Mouse (Mus musculus) intestine, embryonic 15.5 days (tissue): Measurements from ENCODE around the gene Krtap2-4. TPM values are rescaled to one million over a fixed set of nuclear protein-coding genes. Genes with fewer than 3 reads are reported as not detected.
"Not testable (repeated sequence)": the region's sequence is repeated elsewhere in the genome, so short reads cannot be mapped to it uniquely, and the experiment has no call there.

Experiments used
- ATAC-seq: fragments of 200-750 bp; cut with Nextera tagmentation; 2 replicates; pipeline ENCODE4 v1.8.0; 2017; ENCODE audit warnings: moderate TSS enrichment, moderate library complexity
- H3K27ac ChIP-seq: fragments of 300-500 bp; sonication (generic); 2 replicates; pipeline ENCODE4 v1.5.1; 2015; ENCODE audit warnings: mild to moderate bottlenecking, inconsistent platforms
- H3K27me3 ChIP-seq: fragments of 300-500 bp; sonication (generic); replicated peaks from 2 replicates; pipeline ENCODE4 v1.6.1; 2015; ENCODE audit warnings: inconsistent platforms
- H3K36me3 ChIP-seq: fragments of 300-500 bp; sonication (generic); 2 replicates; pipeline ENCODE4 v1.6.1; 2015; ENCODE audit warnings: inconsistent platforms
- H3K4me1 ChIP-seq: fragments of 300-500 bp; sonication (generic); replicated peaks from 2 replicates; pipeline ENCODE4 v1.6.1; 2015; ENCODE audit warnings: inconsistent platforms
- H3K4me2 ChIP-seq: fragments of 300-500 bp; sonication (generic); replicated peaks from 2 replicates; pipeline ENCODE4 v1.6.1; 2015; ENCODE audit warnings: mild to moderate bottlenecking, inconsistent platforms
- H3K4me3 ChIP-seq: fragments of 300-500 bp; sonication (generic); replicated peaks from 2 replicates; pipeline ENCODE4 v1.5.1; 2015; ENCODE audit warnings: inconsistent platforms
- H3K9ac ChIP-seq: fragments of 300-500 bp; sonication (generic); 2 replicates; pipeline ENCODE4 v1.6.1; 2015; ENCODE audit warnings: inconsistent platforms
- H3K9me3 ChIP-seq: fragments of 300-500 bp; sonication (generic); 2 replicates; pipeline ENCODE4 v1.6.1; 2016; ENCODE audit warnings: inconsistent platforms
- WGBS: fragments of 180-500 bp; shearing (Covaris S2); methylation state at CpG from one replicate; pipeline ENCODE4 v1.1.7; 2015; 5-methylcytosine and 5-hydroxymethylcytosine counted together
- polyA plus RNA-seq: library from polyadenylated mRNA; unstranded; fragments of >200 nt; fragmentation: Nextera tagmentation; extraction: Ambion mirVana; gene quantifications from 2 replicates; pipeline ENCODE4 v1.2.1, GENCODE M21; 2015

The Krtap2-4 gene
- polyA plus RNA-seq, 1 experiment from 2014 or later = not detected

DNA sequence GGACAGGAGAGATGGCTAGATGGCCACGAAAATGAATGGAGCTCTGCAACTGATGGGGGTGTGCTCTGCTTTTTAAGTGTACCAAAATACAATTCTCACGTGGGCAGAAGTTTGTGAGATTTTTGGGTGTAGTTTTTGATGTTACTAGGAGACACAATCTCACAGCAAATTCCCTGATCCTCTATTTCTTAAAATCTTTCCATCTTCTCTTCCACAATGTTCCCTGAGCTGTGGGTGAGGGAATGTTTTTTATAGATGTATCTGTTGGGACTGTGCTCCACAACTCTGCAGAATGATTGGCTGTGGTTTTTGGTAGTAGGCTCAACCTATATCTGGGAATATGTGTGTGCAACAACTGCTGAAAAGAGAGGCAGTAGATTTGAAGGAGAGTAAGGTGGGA lies 18.6 kb upstream of the Krtap2-4 start:
- Histone ChIP-seq H3K9ac (no peak overlapping the region), H3K36me3 (no peaks in the 10 kb centered on the region), H3K4me3 (no peak overlapping the region), H3K27me3 (no peaks in the 10 kb centered on the region), H3K4me2 (no peak overlapping the region), H3K4me1 (no peaks in the 10 kb centered on the region), H3K9me3 (no peaks in the 10 kb centered on the region), H3K27ac (no peak overlapping the region)
- ATAC-seq = no peak
- WGBS = 62% methylated on average over 2 of the region's 2 CpGs

DNA sequence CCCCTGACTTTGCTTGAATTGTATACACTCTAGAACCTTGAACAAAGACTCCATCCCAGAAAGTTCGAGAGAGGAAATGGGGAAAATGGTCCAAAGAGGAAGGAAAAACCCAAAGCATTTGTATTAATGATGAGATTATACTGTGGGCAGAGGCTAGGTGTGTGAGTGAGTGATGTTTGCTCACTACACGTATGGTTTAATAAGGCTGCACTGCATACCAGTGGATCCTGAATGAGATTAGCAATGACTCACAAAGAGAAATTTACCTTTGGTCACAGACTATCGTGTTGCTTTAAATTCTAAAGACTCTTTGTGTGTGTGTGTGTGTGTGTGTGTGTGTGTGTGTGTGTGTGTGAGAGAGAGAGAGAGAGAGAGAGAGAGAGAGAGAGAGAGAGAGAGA lies 16.2 kb upstream of the Krtap2-4 start:
- Histone ChIP-seq H3K4me2 (no peak overlapping the region), H3K4me1 (no peaks in the 10 kb centered on the region), H3K36me3 (no peaks in the 10 kb centered on the region), H3K27ac (no peak overlapping the region), H3K27me3 (no peaks in the 10 kb centered on the region), H3K9me3 (no peaks in the 10 kb centered on the region), H3K9ac (no peak overlapping the region), H3K4me3 (no peak overlapping the region)
- WGBS = 62% methylated on average over 3 of the region's 3 CpGs
- ATAC-seq = no peak

DNA sequence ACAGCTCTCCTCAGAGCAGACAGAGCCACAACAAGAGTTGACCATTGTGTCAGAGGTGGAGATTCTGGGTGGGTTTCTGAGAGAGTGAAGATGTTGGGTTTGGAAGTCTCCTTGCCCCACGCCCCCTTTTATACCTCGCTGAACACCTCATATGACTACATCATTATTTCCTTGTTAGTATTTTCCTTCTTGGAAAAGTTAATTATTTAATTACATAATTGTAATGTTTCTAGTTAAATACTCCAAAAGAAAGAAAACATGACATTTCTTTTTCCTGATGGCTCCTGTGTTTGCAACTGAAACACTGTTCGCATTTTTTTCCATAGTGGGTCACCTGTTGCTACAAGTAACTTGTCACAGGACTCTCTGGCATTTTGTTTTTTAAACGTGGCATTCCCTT lies 13.5 kb upstream of the Krtap2-4 start, which contains the start of gene Krtap4-1:
Gene Krtap4-1, minus strand, starts transcription at position 101 of the 400 bp plus-strand sequence.
- no peak within 1 kb of the TSS for H3K4me2 ChIP-seq
- no peaks in the 10 kb centered on the region for H3K36me3 ChIP-seq
- no peaks in the 10 kb centered on the region for H3K9me3 ChIP-seq
- H3K4me3 ChIP-seq = no peak within 1 kb of the TSS
- no peak for ATAC-seq
- H3K27me3 ChIP-seq = no peaks in the 10 kb centered on the region
- H3K27ac ChIP-seq = no peak within 1 kb of the TSS
- H3K4me1 ChIP-seq = no peaks in the 10 kb centered on the region
- H3K9ac ChIP-seq = no peak within 1 kb of the TSS
- WGBS = 83% methylated on average over 4 of the region's 4 CpGs

DNA sequence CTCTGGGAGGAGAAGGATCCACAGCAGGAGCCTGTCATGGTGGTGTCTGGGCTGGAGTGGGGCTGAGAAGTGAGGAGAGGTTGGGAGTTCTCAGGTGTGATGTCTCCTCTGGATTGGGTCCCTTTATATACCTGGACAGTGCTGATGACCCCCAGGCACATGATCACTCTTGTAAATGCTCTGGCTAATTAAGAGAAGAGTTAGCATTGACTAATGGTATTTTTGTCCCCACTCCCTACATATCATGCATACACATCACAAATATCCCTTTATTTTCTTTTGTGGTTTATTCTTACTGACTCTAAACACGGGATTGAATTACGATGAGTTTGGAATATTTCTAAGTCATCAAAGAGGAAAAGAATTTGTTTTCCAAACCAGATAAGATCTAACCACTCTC lies 5.7 kb upstream of the Krtap2-4 start, which contains the start of gene Gm11562:
Gene Gm11562, minus strand, starts transcription at position 101 of the 400 bp plus-strand sequence.
- H3K4me2 ChIP-seq = no peak within 1 kb of the TSS

DNA sequence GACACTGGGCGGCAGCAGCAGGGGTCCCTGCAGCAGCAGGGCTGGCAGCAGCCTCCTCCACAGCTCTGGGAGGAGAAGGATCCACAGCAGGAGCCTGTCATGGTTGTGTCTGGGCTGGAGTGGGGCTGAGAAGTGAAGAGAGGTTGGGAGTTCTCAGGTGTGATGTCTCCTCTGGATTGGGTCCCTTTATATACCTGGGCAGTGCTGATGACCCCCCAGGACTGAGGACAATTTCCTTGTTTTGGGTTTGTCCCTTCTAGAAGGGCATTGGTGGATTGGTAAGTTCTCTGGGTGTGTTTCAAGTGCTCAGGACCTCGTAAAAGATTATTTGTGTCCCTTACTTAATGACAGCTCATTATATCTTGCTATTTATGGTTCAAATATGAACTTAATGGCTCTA lies 4.6 kb downstream of the Krtap2-4 start, which contains the start of gene Gm11937:
Gene Gm11937, minus strand, starts transcription at position 101 of the 400 bp plus-strand sequence.
- not testable (repeated sequence) for H3K4me3 ChIP-seq, H3K4me2 ChIP-seq, H3K27ac ChIP-seq, H3K36me3 ChIP-seq, H3K9ac ChIP-seq, ATAC-seq, H3K27me3 ChIP-seq, H3K9me3 ChIP-seq, H3K4me1 ChIP-seq
- WGBS = 45% methylated on average over 1 of the region's 2 CpGs

More for the DNA sequence above, 5.7 kb upstream of the Krtap2-4 start, which contains the start of gene Gm11562:
- ATAC-seq = no peak
- H3K9ac ChIP-seq = no peak within 1 kb of the TSS
- H3K9me3 ChIP-seq = no peaks in the 10 kb centered on the region
- no peaks in the 10 kb centered on the region for H3K36me3 ChIP-seq
- 74% methylated on average over 2 of the region's 2 CpGs for WGBS
- no peaks in the 10 kb centered on the region for H3K27me3 ChIP-seq
- H3K27ac ChIP-seq = no peak within 1 kb of the TSS
- no peaks in the 10 kb centered on the region for H3K4me1 ChIP-seq
- H3K4me3 ChIP-seq = no peak within 1 kb of the TSS

DNA sequence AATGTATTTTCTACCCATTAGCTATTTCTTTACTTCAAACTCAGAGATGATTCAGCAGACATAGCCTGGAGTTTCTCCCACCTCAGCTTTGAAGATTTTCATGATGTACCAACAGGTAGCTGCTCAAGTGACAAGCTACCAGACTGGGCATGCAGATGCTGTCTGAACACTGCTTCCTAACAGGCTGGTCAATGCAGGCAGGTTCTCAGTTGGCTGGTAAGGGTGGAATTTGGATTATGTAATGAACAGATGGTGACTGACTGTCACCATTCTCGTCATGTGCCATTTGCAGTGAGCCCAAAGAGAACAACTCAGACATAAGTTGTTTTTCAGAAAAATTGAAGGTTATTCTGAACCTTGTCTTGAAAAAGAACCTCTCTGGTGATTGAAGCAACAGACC lies 5.5 kb downstream of the Krtap2-4 start:
- Histone ChIP-seq H3K4me3 (no peak overlapping the region), H3K27ac (no peak overlapping the region), H3K36me3 (no peaks in the 10 kb centered on the region), H3K4me2 (no peak overlapping the region), H3K4me1 (no peaks in the 10 kb centered on the region), H3K9me3 (no peaks in the 10 kb centered on the region), H3K9ac (no peak overlapping the region), H3K27me3 (no peaks in the 10 kb centered on the region)
- WGBS = 71% methylated on average over 1 of the region's 1 CpGs
- no peak for ATAC-seq

DNA sequence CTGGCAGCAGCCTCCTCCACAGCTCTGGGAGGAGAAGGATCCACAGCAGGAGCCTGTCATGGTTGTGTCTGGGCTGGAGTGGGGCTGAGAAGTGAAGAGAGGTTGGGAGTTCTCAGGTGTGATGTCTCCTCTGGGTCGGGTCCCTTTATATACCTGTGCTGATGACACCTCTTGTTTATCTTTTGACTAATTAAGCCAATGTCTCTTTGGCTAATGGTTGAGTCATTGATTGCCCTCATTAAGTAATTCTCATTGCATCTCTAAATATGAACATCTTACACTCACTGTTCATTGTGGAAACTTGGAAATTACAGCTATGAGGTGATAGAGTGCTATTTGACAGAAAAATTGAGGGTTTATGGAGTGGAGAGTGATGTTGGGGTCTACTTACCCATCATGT lies 11.4 kb downstream of the Krtap2-4 start, which contains the start of gene Gm11938:
Gene Gm11938, minus strand, starts transcription at position 101 of the 400 bp plus-strand sequence.
- not testable (repeated sequence) for H3K36me3 ChIP-seq, H3K9me3 ChIP-seq, H3K4me1 ChIP-seq, H3K4me3 ChIP-seq, H3K27ac ChIP-seq, ATAC-seq, H3K9ac ChIP-seq, H3K27me3 ChIP-seq, H3K4me2 ChIP-seq
- 42% methylated on average over 1 of the region's 1 CpGs for WGBS

DNA sequence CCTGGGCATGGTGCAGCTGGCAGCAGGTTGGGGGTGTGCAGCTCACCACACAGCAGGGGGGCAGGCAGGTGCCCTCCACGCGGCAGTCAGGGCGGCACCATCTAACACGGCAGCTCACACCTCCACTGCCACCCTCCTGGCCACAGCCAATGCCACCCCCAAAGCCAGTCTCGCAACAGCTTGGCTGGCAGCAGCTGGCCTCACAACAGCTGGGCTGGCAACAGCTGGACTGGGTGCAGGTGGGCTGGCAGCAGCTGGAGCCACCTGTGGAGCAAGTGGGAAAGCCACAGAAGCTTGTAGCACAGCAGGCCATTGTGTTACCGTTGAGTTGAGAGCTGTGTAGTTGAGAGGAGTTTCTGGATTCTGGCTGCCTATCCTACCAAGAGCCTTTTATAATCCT lies 16.9 kb downstream of the Krtap2-4 start, which contains the start of gene Krtap9-3:
Gene Krtap9-3, minus strand, starts transcription at position 364 of the 400 bp plus-strand sequence.
- WGBS = 77% methylated on average over 6 of the region's 6 CpGs
- H3K4me1 ChIP-seq, H3K4me3 ChIP-seq, H3K4me2 ChIP-seq, H3K9me3 ChIP-seq, H3K27ac ChIP-seq, H3K9ac ChIP-seq, ATAC-seq, H3K36me3 ChIP-seq, H3K27me3 ChIP-seq: not testable (repeated sequence)

DNA sequence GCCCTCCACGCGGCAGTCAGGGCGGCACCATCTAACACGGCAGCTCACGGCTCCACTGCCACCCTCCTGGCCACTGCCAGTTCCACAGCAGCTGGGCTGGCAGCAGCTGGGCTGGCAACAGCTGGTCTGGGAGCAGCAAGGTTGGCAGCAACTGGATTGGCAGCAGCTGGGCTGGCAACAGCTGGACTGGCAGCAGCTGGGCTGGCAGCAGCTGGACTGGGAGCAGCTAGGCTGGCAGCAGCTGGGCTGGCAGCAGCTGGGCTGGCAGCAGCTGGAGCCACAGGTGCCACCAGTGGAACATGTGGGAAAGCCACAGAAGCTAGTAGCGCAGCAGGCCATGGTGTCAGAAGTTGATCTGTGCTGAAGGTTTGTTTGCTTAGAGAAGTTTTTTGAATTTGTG lies 23.7 kb downstream of the Krtap2-4 start, which contains the start of gene Krtap1-3:
Gene Krtap1-3, minus strand, starts transcription at position 359 of the 400 bp plus-strand sequence.
- Histone ChIP-seq H3K9ac (no peak within 1 kb of the TSS), H3K9me3 (no peaks in the 10 kb centered on the region), H3K27me3 (no peaks in the 10 kb centered on the region), H3K4me3 (no peak within 1 kb of the TSS), H3K36me3 (no peaks in the 10 kb centered on the region), H3K27ac (no peak within 1 kb of the TSS), H3K4me2 (no peak within 1 kb of the TSS), H3K4me1 (no peaks in the 10 kb centered on the region)
- ATAC-seq = no peak
- 90% methylated on average over 6 of the region's 6 CpGs for WGBS

DNA sequence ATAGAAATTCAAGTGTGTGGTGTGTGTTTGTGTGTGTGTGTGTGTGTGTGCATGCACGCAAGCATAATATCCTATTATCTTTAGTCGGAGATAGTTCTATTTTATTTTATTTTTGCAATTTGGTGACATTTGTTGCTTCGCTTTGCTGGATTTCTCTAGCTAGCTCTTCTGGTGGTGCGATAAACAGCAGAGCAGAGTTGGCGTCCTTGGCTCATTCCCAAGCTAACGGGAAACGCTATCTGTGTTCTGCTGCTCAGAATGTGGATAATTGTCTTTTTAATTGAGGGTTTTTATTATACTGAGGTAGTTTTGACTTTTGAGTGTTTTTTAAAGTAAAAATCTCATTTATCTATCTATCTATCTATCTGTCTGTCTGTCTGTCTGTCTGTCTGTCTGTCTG lies 29.6 kb downstream of the Krtap2-4 start:
- no peaks in the 10 kb centered on the region for H3K27me3 ChIP-seq
- 78% methylated on average over 7 of the region's 7 CpGs for WGBS
- no peak overlapping the region for H3K27ac ChIP-seq
- no peaks in the 10 kb centered on the region for H3K9me3 ChIP-seq
- no peak for ATAC-seq
- H3K4me2 ChIP-seq = no peak overlapping the region
- H3K4me3 ChIP-seq = no peak overlapping the region
- no peaks in the 10 kb centered on the region for H3K36me3 ChIP-seq
- no peaks in the 10 kb centered on the region for H3K4me1 ChIP-seq
- no peak overlapping the region for H3K9ac ChIP-seq

DNA sequence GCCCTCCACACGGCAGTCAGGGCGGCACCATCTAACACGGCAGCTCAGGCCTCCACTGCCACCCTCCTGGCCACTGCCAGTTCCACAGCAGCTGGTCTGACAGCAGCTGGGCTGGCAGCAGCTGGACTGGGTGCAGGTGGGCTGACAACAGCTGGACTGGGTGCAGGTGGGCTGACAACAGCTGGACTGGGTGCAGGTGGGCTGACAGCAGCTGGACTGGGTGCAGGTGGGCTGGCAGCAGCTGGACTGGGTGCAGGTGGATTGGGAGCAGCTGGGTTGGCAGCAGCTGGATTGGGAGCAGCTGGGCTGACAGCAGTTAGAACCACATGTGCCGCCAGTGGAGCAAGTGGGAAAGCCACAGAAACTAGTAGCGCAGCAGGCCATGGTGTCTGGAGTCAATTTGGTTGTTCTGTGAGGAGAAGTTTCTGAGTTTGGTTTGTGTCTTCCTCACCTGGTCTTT lies 31.4 kb downstream of the Krtap2-4 start, which contains the start of gene Krtap1-4:
Gene Krtap1-4, minus strand, starts transcription at position 410 of the 460 bp plus-strand sequence.
- no peak for ATAC-seq
- no peak within 1 kb of the TSS for H3K4me3 ChIP-seq
- no peak within 1 kb of the TSS for H3K4me2 ChIP-seq
- no peaks in the 10 kb centered on the region for H3K4me1 ChIP-seq
- H3K9ac ChIP-seq = no peak within 1 kb of the TSS
- WGBS = 79% methylated on average over 5 of the region's 5 CpGs
- no peaks in the 10 kb centered on the region for H3K27me3 ChIP-seq
- H3K27ac ChIP-seq = no peak within 1 kb of the TSS
- H3K36me3 ChIP-seq = no peaks in the 10 kb centered on the region
- no peaks in the 10 kb centered on the region for H3K9me3 ChIP-seq

DNA sequence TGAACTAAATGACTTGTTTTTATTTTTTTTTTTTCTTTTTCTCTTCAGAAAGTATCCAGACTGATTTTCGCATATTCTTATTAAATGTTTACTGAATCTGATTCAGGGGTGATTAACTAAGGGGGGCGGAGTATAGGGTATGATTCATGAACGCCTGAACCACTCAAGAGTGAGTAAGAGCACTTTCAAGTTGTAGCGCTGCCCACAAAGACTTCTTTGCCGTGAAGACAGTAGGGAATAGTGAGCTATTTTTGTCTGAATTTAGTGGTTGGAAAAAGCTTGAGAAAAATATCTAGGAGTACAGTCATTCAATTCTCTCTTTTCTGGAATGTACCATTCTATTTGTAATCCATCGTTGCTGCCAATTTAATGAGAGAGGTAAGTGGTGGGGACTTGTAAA lies 33.1 kb downstream of the Krtap2-4 start:
- Histone ChIP-seq H3K9me3 (no peaks in the 10 kb centered on the region), H3K36me3 (no peaks in the 10 kb centered on the region), H3K27ac (no peak overlapping the region), H3K4me3 (no peak overlapping the region), H3K27me3 (no peaks in the 10 kb centered on the region), H3K4me2 (no peak overlapping the region), H3K4me1 (no peaks in the 10 kb centered on the region), H3K9ac (no peak overlapping the region)
- no peak for ATAC-seq
- 88% methylated on average over 6 of the region's 6 CpGs for WGBS

DNA sequence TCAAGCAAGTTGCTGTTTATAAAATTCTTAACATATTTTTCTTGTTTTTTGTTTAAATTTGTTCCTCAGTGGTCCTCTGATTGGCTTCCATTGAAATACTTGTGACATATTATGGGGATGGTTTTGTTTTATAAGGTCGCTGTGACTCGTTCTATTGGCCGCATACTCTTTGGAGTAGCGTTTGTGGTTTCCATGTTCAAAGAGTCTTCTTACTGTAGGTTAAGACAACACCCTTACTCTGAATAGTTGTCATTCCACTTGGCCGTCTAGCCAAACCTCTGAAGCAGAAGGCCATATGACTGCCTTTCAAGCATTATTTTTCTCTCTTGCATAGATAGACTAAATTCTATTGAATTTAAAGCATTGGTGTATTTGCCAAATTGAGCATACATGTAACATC lies 33.6 kb downstream of the Krtap2-4 start:
- Histone ChIP-seq H3K36me3 (no peaks in the 10 kb centered on the region), H3K4me2 (no peak overlapping the region), H3K27ac (no peak overlapping the region), H3K4me1 (no peaks in the 10 kb centered on the region), H3K27me3 (no peaks in the 10 kb centered on the region), H3K9ac (no peak overlapping the region), H3K4me3 (no peak overlapping the region), H3K9me3 (no peaks in the 10 kb centered on the region)
- no peak for ATAC-seq
- WGBS = 95% methylated on average over 5 of the region's 5 CpGs
